Mouse (Mus musculus): ENCODE measurements around the gene Cdc14b.

The Cdc14b gene

DNA sequence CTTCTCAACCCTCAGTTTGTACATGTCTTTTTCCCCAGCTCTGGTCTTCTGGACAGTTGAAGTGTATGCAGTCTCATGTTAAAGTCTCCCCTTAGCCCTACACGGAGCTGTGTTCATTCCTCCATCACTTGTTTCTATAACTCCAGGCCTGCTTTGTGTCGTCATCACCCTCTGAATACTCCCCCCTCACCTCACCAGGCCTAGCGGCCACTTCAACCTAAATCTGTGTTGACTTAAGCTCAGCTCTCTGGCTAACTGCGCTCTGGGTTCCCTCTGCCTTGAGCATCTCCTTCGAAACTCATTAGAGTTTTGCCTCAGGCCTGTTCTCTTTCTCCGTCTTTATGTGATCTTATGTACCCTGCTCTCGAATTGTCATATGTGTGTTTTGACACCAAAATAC is 97.1 kb downstream of the Cdc14b start:
- DNase-seq (ENCODE audit: low spot score), result no peak

DNA sequence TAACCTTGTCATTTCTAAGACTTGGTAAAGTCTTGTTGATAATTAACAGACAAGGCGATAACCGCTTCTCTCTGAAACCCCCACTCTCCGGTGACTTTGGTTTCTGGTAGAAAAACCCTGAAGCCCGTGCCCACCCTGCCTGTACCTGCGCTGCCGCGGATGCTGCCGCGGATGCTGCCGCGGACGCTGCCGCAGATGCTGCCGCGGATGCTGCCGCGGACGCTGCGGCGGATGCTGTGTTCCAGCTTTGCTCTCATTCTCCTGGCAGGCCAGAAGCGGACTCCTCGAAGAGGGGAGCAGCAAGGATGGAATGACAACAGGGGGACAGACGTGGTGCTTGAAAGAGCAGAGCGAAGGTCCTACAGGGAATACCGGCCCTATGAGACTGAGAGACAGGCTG is 105.3 kb downstream of the Cdc14b start:
- no peak for DNase-seq (ENCODE audit: low spot score)

DNA sequence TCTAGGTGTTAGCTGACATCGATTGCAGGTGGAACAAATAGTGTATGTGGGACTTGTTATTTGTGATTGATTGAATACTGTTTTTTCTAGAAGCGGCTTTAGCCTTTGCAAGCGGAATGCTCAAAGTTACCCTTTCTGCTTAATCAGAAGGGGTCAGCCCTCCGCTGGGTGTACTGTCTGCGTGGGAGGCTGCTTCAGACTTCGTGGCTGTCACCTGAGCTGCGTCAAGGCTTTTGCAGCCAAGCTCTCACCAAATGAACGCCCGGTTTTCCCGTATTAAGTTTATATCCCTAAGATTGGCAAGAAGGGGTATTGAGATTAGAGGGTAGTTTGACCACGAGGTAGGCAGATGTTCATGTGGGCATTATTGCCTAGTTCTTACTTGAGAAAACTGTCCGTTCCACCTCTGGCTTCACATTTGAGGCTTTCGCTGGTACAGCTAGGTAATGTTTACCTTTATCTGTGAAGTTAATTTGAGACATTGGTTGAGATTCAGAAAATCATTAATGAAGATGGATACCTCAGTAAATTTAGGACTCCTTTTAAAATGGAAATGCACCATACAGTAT is 111.9 kb downstream of the Cdc14b start:
- no peak for DNase-seq (ENCODE audit: low spot score)

DNA sequence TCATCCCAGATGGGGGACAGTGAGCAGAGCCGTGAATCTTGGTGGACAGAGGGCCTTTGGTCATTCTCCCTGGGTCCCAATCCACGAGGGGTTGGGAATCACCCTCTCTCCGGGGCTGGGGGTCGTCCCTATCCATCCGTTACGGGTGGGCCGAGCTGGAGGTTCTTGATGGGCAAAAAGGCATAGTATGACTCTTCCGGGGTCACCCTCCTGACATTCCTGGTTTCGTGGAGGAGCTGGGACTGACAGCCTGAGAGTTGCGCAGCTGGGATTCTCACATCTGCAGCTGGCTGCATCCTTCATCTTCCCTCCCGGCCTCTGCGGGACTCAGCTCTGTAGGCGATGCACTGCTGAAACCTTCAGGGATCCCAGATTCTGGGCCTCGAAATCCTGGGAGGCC is 112.5 kb downstream of the Cdc14b start:
- no peak for DNase-seq (ENCODE audit: low spot score)

DNA sequence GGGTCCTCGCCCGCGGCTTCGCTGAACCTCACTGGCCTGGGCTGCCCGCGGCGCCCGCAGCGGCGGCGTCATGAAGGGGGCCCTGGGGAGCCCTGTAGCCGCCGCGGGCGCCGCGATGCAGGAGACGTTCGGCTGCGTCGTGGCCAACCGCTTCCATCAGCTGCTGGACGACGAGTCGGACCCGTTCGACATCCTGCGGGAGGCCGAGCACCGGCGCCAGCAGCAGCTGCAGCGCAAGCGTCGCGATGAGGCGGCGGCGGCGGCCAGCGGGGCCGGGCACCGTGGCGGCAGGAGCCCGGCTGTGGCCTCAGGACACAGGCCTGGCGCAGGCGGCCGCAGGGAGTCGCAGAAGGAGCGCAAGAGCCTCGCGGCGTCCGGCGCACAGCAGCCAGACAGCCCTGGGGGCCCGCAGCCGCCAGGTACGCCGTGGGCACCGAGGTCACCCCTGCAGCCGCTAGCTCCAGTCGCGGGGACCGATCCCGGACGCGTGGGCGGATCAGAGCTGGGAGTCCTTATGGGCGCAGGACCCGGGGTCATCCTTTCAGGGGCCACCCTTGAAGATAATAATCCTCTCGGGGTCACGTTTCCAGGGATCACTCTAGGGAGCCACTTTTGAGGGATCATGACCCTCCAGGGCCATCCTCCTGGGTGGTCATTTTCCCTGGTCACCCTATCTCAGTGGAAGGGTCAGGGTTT is 113.0 kb downstream of the Cdc14b start:
- DNase-seq (ENCODE audit: low spot score), result peak; percentile 40

DNA sequence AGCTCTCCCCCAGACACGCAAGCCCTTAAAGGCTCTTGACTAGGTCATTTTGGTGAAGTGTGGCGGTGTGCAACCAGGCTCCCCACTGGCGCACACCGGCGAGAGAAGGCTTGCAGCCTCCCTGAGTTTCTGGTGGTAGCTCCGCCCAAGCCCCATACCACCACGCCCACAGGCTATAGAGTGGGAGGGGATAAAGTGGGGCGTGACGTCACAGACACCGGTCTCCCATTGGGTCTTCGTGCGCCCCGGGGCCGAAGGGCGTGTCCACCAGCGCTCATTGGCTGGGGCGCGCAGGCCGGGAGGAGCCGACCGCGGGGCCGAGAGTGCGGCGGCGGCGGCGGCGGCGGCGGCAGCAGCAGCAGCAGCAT is 113.6 kb downstream of the Cdc14b start, which contains the start of gene Habp4:
Gene Habp4 (plus strand): TSS at position 277 of the 368 bp plus-strand sequence.
- DNase-seq (ENCODE audit: low spot score), result peak; percentile 99

DNA sequence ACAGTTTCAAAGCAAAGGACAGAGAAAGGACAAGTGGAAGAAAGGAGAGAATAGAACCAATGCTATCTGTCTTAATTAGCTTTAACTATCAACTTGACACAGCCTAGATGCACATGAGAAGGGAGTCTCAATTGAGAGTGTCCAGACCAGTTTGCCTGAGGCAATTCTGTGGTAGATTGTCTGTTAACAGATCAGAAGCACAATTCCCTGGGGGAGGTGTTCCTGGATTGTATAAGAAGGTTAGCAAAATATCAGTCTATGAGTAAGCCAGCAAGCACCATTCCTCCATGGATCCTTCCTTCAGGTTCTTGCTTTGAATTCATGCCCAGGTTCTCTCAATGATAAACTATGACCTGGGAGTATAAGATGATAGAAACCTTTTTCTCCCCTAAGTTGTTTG is 118.1 kb downstream of the Cdc14b start:
- DNase-seq (ENCODE audit: low spot score), result no peak

DNA sequence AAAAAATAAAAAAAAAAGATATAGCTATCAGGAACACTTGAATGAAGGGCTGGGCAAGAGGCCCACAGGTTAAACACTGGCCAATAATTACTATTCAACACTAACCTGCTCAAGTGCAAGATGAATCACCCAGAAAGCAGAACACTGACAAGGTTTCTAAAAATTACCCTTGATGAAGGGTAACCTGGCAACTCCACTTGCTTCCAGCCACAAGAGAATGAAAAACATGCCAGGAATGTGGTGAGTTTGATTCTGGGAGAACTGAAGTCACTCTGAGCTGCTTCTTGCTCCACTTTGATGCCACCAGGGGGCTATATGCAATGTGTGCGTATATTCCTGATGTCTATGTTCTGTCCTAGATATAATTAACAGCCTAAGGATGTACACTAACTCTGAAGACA is 119.9 kb downstream of the Cdc14b start:
- no peak for DNase-seq (ENCODE audit: low spot score)

DNA sequence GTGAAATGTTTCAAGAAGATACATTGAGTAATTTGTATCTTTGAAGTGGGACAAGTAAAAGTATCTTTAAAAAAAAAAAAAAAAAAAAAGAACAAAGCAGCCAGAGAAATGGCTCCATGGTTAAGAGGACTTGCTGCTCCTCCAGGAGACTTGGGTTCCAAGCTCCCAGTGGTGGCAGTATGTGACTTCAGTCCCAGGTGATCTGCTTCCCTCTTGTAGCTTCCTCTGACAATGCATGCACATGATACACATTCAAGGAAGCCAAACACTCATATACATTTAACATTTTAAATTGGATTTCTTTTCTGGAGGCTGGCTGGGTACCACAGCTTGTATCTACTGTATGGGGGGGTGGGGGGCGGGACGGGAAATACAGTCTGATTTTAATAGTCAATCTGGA is 120.4 kb downstream of the Cdc14b start:
- DNase-seq (ENCODE audit: low spot score), result no peak

DNA sequence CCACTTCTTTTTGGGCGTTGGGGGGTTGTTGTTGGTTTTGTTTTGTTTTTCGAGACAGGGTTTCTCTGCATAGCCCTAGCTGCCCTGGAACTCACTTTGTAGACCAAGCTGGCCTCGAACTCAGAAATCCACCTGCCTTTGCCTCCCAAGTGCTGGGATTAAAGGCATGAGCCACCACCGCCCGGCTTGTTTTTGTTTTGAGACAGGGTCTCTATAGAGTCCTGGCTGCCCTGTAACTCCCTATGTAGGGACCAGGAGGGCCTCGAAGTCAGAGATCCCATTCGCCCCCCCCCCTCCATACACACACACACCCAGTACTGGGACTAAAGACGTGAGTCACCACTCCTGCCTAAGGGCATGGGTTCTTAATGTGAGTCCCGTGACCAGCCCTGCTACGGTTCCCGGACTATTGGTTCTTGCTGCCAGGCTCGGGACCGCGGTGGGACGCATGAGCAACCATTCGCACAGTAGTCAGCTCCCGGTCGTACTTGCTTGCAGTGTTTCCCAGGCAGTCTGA is 121.3 kb downstream of the Cdc14b start:
- no peak for DNase-seq (ENCODE audit: low spot score)

DNA sequence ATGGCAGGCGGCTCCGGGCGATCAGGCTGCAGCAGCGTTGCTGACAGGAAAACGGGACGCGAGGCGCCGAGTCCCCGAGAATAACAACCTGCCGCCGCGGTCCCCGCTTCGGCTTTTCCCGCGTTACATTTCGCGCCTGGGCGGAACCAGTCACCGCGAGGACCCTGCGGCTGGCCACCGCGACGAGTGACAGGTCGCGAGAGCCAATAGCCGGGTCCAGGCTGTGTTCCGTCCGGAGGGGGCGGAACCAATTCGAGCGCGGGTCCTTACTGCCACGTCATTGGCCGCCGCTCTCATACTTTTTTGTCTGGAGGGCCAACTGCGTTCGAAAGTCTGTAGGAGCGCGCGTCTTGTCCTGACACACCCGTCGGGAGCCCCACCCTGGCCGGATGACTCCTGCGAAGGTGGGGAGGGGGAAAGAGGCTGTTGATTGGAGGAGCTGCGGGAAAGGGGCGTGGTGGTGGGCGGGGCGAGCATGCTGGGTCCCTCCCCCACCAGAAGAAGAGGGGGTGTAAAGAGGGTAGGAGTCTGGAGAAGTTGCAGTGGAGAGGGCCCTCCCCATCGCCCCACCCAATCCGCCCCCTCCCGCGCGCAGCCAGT is 121.9 kb downstream of the Cdc14b start, which contains the start of gene Zfp367:
Gene Zfp367 (minus strand): TSS at position 120 of the 600 bp plus-strand sequence.
- DNase-seq (ENCODE audit: low spot score), result peak; percentile 95

DNA sequence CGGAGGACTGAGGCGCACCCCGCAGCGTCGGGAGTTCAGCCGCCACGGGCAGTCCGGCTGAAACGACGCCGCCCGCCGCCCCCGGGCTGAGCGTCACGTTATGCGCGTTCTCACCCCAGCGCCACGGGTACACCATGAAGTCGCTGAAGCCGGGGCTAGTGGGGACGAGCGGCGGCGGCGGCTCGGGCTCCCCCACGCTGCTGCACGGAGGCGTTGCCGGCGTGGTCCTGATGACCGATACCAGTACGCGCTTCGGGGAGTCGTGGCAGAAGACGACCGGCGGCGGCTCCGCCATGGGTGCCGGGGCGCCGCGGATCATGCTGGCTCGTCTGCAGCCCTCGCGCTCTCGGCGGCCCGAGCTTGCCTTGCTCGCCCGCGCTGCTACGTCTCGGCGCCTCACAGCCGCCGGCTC is 122.4 kb downstream of the Cdc14b start:
- DNase-seq (ENCODE audit: low spot score), result no peak

DNA sequence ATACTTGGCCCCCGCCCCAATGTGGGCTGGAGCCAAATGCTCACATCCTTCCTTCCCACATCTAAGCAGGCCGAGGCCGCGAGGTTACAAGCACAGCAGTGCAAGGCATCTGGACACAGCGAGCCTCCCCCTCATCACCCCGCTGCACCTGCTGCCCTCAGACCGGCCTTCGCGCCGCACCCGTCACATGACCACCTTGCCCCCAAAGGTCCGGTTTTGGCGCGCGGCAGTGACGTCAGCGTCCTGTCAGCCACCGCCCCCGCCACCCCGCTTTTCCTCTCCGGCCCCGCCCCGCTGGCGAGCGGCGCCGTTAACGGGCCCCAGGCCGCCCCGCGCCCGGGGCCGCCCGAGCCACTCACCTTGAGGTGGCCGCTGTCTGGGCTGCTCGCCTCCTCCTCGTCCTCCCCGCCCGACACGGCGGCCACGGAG is 122.8 kb downstream of the Cdc14b start:
- DNase-seq (ENCODE audit: low spot score), result peak; percentile 62

DNA sequence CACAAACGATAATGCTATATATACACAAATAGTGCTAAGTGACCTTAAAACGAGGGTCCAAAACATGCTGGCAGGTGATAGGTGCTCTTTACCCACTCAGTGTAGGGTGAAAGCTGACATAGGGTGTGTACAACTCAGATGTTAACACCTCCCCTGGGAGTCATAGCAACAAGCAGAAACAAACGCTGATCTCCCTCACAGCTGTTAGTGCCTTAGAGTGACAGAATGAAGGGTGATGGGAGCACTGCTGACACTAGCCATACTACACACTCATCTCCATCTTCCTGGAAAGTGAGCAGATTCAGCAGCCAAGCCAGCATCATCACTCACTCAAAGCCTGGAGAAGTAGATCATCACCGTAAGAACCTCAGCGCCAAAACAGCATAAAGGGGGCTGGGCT is 125.0 kb downstream of the Cdc14b start:
- DNase-seq (ENCODE audit: low spot score), result no peak
